Mouse (Mus musculus): ENCODE results near the gene Slc25a10.

Gene Slc25a10

DNA sequence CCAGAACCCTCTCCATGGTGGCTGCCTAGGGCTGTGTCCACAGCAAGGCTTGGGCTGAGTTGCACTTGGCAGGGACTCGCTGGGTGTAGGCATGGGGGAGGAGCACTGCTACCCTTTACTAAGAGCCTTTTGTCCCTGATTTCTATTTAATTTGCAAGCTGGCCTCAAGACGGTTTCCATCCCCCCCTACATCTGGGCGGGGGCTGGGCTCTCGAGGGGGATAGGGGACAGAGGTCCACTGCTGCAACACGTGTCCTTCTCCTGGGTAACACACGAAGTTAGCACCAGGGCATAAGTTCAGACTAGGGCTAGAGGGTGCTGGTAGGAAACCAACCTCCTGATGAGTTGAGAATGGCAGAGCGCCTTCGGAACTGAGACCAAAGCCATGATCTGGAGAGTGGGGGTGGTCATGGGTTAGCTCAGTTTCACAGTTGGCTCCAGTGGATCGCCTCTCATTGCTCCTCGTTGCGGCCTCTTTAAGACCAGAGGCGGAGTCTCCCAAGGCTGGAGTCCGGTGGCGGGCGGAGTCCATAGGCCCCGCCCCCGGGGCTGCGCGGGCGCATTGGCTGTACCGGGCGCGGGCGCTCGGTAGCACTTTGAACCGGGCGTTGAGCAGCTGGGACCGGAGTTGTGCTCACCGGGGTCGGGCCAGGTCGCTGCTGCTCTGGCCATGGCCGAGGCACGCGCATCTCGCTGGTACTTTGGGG is at the start of gene Slc25a10:
Slc25a10 (plus strand) TSS at position 524 of the 707 bp plus-strand sequence.
- peak; percentile 79 to 86 for DNase-seq (ENCODE audit: low spot score in 2 of 2)

DNA sequence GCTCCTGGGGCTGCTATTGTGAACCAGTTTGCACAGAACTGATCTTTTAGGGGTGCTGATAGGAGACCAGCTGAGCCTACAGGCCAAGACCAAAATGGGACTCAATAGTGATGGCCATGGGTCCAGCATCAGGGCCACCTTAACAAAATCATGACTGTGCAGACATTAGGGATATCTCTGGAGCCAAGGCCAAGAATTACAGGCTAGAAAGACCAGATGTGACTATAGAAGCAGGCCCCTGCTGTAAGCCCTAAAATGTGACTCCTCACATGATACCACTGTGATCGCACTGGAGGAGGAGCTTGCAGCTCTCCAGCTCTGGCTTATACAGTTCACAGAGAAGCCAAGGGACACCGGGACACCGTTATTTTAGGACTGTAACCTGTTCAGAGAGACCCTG is 49.3 kb upstream of the Slc25a10 start, which contains the start of gene Tspan10:
Tspan10 (plus strand) TSS at position 301 of the 400 bp plus-strand sequence.
- no peak for DNase-seq (ENCODE audit: low spot score in 2 of 2)

DNA sequence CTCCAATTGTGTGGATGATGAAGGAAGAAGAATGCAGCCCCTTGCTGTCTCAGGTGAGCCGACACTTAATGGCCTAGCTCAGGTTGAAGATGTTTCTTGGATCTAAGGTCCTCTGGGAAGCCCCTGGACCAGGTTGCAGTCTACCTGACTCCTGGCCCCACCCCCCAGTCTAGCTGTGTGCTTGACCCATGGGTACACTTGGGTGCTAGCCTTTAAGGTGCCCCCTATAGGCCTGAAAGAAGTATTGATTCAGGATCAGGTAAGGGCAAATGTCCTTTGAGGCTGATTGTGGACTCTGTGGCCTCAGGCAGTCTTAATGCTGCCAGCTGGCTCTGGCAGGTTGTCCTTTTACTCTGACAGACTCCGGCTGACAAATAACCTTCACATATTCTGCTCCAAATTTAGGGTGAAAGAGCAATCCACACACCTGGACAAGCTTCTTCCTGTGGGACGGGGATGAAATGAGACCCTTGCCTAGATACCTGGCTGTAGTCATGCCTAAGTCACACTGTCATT is 48.8 kb upstream of the Slc25a10 start:
- no peak for DNase-seq (ENCODE audit: low spot score in 2 of 2)

DNA sequence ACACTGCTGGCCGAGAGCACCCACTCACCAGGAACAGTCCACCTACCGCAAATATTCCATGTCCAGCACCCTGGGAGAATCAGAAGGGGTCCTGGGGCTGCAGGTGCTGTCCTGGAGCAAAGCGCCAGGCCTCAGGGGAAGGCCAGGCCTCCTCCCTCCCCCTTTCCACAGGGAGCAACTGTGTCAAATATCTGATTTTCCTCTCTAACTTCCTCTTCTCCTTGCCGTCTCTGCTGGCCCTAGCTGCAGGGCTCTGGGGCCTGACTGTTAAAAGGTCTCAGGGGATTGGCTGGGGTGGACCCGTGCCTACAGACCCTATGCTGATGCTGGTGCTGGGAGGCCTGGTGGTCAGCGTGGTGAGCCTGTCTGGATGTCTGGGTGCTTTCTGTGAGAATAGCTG is 47.5 kb upstream of the Slc25a10 start:
- DNase-seq (ENCODE audit: low spot score in 2 of 2), result no peak

DNA sequence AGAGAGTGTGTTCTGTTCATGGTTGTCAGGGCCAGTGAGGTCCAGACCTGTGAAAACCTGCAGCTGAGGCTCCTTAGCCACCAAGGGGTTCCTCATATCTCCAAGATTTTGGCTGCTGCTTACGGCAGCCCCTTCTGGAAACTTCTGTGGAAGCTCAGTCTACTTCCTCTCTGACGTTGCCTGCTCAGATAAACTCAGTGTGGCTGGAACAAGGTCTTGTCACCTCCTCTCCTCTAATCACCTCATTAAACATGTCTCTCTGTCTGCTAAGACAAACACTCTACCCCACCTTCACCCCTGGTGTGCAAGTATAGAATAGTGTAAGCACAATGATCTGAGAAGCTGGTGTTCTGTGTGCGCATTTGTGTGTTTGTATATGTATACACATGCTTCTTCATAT is 46.2 kb upstream of the Slc25a10 start:
- no peak for DNase-seq (ENCODE audit: low spot score in 2 of 2)

DNA sequence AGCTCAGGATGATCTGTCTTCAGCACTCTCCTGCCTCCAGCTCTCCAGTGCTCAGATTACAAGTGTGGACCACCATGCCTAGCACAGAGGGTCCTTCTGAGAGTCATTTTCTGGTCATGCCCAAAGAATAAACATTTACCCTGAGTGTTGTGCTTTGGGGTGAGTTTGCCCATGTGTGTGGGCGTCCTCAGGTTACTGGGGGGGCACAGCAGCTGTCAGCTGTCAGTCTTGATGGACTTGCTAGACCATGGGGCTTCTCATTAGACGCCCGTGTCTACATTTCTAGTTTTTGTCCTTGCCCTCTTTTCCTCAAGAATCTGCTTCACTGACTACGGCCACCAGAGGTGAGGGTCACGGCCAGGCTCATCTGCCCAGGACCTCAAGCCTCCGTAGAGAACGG is 44.5 kb upstream of the Slc25a10 start:
- no peak for DNase-seq (ENCODE audit: low spot score in 2 of 2)

DNA sequence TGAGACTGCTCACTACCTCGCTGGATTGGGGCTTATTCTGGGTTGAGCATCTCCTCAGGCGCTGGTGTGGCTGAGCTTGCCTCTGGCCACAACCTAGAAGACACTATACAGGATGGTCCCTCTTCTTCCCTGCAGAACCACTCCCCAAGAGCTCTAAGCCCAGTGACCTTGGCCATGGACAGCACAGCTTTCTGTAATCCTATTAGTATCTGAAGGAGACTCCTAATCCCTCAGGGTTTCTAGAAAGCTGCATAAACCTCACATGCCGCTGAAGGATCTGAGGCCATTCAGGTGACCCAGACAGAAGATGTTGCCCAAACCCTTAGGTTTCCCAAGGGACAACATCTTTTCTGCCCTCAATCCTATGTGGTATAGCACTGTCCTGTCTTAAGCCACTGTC is 39.4 kb upstream of the Slc25a10 start:
- no peak for DNase-seq (ENCODE audit: low spot score in 2 of 2)

DNA sequence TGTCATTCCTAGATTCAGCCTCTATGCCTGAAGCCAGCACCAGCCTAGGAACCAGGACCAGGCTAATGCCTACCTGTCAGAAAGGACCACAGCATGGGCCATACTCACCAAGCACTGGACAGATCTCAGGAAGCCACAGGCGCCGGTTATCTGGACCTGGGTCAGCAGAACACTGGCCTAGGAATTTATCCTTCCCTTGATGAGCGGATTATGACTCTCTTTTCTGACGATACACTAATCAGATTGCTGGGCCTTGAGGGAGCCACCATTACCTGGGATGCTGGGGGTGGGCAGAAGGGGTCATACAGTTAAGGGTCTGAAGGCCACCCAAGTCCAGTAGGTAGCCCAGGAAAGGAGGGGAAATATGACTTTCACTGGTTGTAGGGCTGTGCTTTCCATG is 38.3 kb upstream of the Slc25a10 start, which contains the start of gene Pde6g:
Pde6g (minus strand) TSS at position 195 of the 400 bp plus-strand sequence.
- DNase-seq (ENCODE audit: low spot score in 2 of 2), result no peak

DNA sequence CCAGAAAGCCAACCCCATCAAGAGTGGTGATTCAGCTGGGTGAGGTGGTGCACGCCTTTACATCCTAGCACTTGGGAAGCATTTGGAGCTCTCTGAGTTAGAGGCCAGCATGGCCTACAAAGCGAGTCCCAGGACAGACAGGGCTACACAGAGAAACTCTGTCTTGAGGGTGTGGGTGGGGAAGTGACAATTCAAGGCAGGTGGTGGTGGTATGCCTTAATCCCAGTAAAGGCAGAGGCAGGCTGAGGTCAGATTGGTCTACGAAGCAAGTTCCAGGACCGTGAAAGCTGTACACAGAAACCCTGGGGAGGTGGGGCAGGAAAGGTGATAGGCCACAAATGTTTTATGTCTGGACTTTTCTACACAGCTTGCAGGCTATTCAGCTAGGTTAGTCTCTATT is 36.7 kb upstream of the Slc25a10 start:
- no peak for DNase-seq (ENCODE audit: low spot score in 2 of 2)

DNA sequence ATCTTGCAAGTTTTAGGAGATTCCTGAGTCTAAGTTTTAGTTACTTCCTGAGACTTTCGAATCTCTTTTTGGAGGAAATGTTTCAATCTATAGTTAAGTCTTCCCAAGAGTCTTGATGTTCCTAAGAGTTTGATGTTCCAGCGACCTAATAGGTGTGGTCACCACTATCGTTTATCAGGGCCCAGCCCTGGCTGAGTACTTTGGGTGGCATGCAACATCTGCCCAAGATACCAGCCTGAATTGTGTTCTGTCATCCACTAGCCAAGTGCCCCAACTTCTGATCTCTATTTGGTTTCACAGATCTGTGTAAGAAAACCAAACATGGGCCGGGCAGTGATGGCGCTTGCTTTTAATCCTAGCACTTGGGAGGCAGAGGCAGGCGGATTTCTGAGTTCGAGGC is 36.2 kb upstream of the Slc25a10 start:
- DNase-seq (ENCODE audit: low spot score in 2 of 2), result no peak

DNA sequence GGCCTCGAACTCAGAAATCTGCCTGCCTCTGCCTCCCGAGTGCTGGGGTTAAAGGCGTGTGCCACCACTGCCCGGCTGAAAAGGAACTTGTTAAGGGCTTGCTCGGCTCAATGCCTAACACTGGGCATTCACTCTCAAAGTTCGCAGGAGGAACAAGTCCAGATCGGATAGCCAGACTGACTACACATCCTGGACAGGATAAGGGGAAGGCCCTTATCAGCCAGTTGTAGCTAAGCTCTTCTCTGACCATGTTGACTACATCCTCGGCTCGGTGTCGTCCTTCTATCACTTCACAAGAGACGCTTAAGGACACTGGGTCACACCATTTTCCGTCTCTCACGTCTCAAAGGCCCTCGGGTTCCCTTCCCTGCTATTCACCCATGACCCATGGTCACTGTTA is 34.3 kb upstream of the Slc25a10 start:
- no peak for DNase-seq (ENCODE audit: low spot score in 2 of 2)

DNA sequence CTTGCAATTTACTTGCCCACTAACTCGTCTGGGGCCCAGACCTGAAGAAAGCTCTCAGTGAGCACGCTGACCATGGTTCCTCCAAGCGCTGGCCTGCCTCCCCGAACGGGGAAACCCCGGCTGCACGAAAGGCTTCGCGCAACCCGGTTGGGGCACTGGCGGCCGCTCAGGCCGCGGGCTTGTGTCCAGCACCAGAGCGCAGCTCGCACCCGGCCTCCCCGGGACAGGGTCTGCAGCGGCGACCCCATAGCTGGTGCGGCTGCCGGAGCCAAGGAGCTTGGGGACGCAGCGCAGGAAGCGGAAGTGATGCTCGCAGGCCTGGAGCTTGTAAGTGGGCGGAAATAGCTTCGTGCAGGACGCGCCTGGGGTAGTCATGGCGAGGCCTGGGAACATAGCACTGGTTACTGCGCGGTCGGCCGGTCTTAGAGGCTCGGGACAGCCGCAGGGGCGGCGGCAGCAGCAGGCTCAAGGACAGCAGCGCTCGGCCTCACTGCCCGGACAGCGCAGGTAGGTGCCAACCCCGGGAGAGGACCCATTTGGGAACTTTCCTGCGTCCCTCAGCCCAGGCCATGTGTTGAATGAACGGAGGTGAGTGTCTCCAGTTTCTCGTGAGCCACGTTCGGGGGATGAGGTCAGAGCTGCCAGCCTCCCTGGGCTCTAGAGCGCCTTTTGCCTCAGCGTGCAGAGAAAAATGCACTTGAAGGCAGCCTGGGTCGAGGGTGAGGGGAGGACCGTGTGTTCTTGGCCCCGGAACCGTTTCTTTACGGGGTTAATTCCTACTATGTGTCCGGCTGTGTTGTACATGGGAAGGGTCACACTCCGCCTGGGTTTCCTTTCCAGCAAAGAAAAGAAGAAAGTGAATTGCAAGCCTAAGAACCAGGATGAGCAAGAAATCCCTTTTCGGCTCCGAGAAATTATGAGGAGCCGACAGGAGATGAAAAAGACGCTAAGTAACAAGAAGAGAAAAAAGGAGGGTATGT is 33.6 kb upstream of the Slc25a10 start, which contains the start of the genes Oxld1 and Ccdc137:
Oxld1 (minus strand) TSS at position 297 of the 980 bp plus-strand sequence.
Ccdc137 (plus strand) TSS at position 344 of the 980 bp plus-strand sequence.
- peak; percentile 59 to 75 for DNase-seq (ENCODE audit: low spot score in 2 of 2)

DNA sequence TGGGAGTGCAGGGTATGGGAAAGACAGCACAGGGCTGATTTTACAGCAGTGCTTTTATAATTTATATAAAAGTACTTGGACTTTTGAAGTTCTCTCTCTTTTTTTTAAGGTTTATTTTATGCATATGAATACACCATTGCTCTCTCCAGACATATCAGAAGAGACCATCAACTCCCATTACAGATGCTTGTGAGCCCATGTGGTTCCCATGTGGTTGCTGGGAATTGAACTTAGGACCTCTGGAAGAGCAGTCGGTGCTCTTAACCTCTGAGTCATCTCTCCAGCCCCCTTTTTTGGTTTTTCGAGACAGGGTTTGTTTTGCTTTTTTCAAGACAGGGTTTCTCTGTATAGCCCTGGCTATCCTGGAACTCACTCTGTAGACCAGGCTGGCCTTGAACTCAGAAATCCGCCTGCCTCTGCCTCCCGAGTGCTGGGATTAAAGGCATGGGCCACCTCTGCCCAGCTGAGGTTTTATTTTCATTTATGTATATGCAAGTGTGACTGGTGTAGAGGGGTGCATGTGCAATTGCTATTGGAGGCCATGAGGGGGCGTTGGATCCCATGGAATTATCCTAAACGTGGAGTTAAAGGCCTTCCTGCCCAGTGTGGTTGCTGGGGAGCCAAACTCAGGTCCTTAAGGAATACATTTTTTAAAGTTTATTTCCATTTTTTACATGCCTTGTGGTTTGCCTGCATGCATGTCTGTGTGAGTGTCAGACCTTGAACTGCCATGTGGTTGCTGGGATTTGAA is 32.6 kb upstream of the Slc25a10 start:
- no peak for DNase-seq (ENCODE audit: low spot score in 2 of 2)

DNA sequence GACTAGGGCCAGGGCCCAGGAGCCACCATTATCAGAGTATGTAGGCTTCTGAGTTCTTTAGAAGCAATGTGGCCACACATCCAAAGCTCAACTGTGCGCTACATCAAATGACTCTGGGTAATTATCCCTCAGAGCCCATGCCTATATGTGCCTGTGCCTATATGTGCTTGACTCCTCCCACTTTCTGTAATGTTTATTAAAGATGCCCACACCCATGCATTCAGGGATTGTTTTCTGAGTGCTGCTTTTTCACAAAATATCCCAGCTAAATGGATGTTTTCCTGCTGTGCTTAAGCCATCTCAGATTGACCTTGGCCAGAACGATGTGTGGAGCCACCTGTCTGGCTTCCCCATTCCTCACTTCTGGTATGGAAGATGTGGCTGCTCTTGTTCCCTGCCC is 28.1 kb upstream of the Slc25a10 start:
- no peak for DNase-seq (ENCODE audit: low spot score in 2 of 2)

DNA sequence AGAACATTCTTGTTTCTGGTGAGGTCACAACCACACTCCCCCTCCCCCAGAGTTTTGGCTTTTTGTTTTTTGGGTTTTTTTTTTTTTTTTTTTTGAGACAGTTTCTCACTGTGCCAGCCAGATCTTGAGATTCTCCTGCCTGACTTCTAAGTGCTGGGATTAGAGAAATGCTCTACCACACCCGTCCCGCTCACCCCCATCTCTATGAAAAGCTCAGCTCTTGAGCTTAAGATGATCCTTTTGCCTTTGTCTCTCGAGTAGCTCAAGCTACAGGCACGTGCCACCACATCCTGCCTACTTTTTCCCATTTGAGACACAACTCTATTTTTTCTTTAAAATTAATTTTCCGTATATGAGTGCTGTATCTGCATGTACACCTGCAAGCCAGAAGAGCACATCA is 27.3 kb upstream of the Slc25a10 start:
- DNase-seq (ENCODE audit: low spot score in 2 of 2), result no peak

DNA sequence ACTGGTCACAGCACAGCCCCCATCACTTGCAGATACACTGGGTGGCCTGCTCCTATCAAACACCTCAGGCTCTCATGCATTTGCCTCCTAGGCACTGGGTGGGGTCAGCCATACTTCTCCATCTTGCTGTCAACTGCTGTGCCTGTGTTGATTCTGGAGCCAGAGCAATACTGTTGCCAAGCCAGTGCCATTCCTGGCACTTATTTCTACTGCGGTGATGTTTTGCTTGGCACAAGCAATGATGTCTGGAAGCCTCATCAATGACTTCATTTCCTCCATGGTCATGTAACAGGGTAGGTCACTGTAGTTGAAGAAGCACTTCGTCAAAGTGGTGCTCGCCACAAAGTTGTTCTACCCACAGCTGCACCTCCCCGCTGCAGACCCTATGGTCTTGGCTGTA is 26.1 kb upstream of the Slc25a10 start:
- DNase-seq (ENCODE audit: low spot score in 2 of 2), result no peak

DNA sequence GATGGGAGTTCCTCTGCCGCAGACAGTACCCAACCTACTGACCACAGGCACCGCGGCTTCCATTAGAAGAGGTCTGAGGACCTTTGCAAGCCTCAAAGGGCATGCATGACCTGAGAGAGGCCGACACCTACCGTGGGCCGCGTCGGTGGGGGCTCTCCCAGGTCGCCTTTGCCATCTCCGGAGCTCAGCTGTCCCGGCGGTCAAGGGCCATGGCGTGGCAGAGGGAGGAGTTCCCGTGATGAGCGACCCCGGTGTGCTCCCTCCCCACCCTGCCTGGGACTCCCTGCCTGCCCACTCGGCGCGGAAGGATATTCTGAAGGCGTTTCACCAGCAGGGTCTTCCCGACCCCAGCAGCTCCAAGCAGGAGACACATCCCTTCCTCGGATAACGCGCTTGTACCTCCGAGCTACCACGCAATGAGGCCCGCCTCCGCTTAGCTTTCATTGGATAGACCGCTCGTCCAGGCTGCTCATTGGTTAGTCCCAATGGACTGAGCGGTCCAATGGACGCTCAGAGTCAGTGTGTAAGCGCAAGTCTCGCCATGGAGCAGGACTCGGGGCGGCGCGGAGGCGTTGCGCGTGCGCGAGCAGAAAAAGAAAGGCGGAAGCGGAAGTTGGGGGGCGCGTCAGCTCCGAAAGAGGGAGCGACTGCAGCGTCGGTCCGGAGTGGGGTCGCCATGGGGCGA is 24.4 kb upstream of the Slc25a10 start, which contains the start of gene Arl16:
Arl16 (minus strand) TSS at position 557 of the 685 bp plus-strand sequence.
- peak; percentile 94 to 96 for DNase-seq (ENCODE audit: low spot score in 2 of 2)

DNA sequence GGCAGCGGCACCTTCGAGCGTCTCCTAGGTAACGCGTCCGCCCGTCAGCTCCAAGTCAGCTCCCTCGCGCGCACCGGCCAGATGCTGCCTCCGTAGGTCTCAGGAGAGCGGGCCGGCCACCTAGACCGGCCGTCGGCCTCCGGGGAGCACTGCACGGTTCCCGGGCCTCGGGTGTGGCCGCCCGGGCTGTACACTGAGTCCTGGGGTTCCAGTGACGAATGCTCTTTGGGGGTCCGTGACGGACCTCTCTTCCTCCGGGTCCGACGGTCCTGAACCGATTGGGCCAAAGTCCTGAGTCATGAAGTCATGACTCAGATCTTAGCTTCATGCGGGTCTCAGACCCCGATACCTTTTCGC is 23.9 kb upstream of the Slc25a10 start:
- no peak for DNase-seq (ENCODE audit: low spot score in 2 of 2)

DNA sequence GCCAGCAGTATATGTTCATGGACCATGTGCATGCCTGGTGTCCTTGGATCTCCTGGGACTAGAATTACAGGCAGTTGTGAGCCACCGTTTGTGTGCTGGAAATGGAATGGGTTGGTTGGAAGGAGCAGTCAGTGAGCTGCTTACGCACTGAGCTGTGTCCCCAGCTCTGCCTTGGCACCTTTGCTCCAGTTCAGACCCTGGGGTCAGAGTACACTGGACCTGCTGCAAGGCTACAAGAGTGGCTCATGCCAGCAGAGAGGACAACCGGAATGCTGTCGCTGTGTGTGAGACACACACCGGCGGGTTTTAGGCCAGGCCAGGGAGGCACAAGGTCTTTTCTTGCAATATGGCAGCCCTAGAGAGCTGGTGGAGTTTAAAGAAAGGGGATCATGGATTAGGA is 19.6 kb upstream of the Slc25a10 start:
- no peak for DNase-seq (ENCODE audit: low spot score in 2 of 2)

DNA sequence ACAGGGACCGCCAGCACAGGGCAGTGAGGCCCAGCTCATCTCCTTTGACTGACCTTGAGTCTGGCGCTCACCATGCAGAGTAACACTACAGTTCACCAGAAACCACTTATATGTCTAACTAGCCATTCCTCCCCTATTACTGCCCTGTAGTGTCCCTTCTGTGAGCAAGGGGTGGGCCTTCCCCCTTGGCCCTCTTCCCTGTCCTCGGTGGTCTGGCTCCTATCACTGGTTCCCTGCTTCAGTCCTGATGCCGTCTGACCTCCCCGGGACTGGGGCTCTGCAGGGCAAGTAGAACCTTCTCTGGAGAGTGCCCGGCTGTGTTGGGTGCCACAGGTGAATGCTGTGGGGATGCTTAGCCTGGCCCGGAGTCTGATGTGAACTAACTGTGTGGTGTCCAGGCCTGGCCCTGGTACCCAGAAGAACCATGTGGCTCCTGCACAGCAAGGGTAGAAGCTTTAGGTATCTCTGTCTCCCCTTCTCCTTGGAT is 8.1 kb upstream of the Slc25a10 start:
- no peak for DNase-seq (ENCODE audit: low spot score in 2 of 2)

All from right cerebral cortex, postnatal 36 days (tissue).